In genomic region chr9:50704907-50705306, GRCm38 (mm10) we compare ENCODE assay signal across 33 mouse cellular contexts. TPM values are rescaled to one million over a fixed set of nuclear protein-coding genes. Genes with fewer than 3 reads are reported as not detected.
"Had no signal": no experiment of that assay in that cellular context is flagged by ENCODE, and none has a peak within 500 bp of the region (broad histone marks: within the 10 kb centered on the region; RNA-seq: fewer than 3 reads in every experiment).

No protein-coding gene starts in this region.

- H3K27me3 ChIP-seq: hindbrain, embryonic 15.5 days had no signal

- H3K9me3 ChIP-seq: heart, embryonic 10.5 days; heart, embryonic 12.5 days; heart, embryonic 13.5 days; heart, embryonic 15.5 days; hindbrain, embryonic 10.5 days; hindbrain, embryonic 12.5 days; hindbrain, embryonic 13.5 days; hindbrain, embryonic 15.5 days; kidney, embryonic 15.5 days had no signal

- H3K9ac ChIP-seq: heart, embryonic 12.5 days; heart, embryonic 13.5 days; heart, embryonic 15.5 days; hindbrain, embryonic 12.5 days; hindbrain, embryonic 13.5 days; hindbrain, embryonic 14.5 days; hindbrain, embryonic 15.5 days; kidney, embryonic 15.5 days had no signal

- H3K4me1 ChIP-seq: hindbrain, embryonic 12.5 days; hindbrain, embryonic 15.5 days; kidney, embryonic 15.5 days had no signal

- DNase-seq: heart, postnatal 10 days; heart, postnatal 14 days; heart, postnatal 36 days; heart, postnatal 4 days; kidney, adult 18-20 months; kidney, adult 2 months; kidney, adult 8-10 months; kidney, adult 9 months; kidney, postnatal 10 days; kidney, postnatal 14 days; kidney, postnatal 25 days; kidney, postnatal 36 days; kidney, postnatal 4 days; layer of hippocampus, adult 9-11 months; layer of hippocampus, postnatal 36 days had no signal

- ATAC-seq: hindbrain, embryonic 16.5 days; hindbrain, postnatal 0 days; inflammation-experienced regulatory T-cells, adult 6 months had no signal

- H3K4me2 ChIP-seq: heart, embryonic 11.5 days; heart, embryonic 12.5 days; heart, embryonic 13.5 days; heart, embryonic 15.5 days; hindbrain, embryonic 12.5 days; hindbrain, embryonic 13.5 days; hindbrain, embryonic 14.5 days; hindbrain, embryonic 15.5 days; kidney, embryonic 15.5 days had no signal

- H3K36me3 ChIP-seq: heart, embryonic 10.5 days; kidney, embryonic 15.5 days had no signal

- H3K27ac ChIP-seq: heart, embryonic 10.5 days; heart, embryonic 13.5 days; heart, embryonic 15.5 days; hindbrain, embryonic 10.5 days; hindbrain, embryonic 12.5 days; hindbrain, embryonic 13.5 days; hindbrain, embryonic 14.5 days; hindbrain, embryonic 15.5 days; hindbrain, postnatal 0 days; kidney, embryonic 15.5 days; kidney, postnatal 0 days; layer of hippocampus, adult 2 months; left cerebral cortex, adult 2 months had no signal

- H3K4me3 ChIP-seq: heart, embryonic 10.5 days; heart, embryonic 12.5 days; heart, embryonic 13.5 days; heart, embryonic 15.5 days; hindbrain, embryonic 10.5 days; hindbrain, embryonic 12.5 days; hindbrain, embryonic 13.5 days; hindbrain, embryonic 15.5 days; kidney, embryonic 15.5 days; layer of hippocampus, adult 2 months; left cerebral cortex, adult 2 months had no signal

RNA-seq across cellular contexts. Expression of gene 2310030G06Rik, which starts 41.4 kb away (rescaled TPM):
- total RNA-seq: hematopoietic stem cell, adult 5-6 weeks had no signal
- polyA plus RNA-seq: inflammation-experienced regulatory T-cells, adult 6 months had no signal

RNA-seq across cellular contexts. Expression of gene Hspb2, which starts 47.2 kb away (rescaled TPM):
- total RNA-seq: hematopoietic stem cell, adult 5-6 weeks had no signal
- polyA plus RNA-seq: inflammation-experienced regulatory T-cells, adult 6 months had no signal
